Mouse (Mus musculus) liver, embryonic 14 days (tissue): ENCODE measurements around the gene Itpripl1. TPM values are rescaled to one million over a fixed set of nuclear protein-coding genes. Genes with fewer than 3 reads are reported as not detected.

Source experiments
- polyA plus RNA-seq: library from polyadenylated mRNA; depleted of rRNA; stranded (reverse); fragments of >200 nt; gene quantifications from 2 replicates; pipeline ENCODE4 v1.2.3, GENCODE M21; 2012; rRNA removed

Gene Itpripl1
- polyA plus RNA-seq, result 7.3 and 8.9 TPM in 2 replicates

DNA sequence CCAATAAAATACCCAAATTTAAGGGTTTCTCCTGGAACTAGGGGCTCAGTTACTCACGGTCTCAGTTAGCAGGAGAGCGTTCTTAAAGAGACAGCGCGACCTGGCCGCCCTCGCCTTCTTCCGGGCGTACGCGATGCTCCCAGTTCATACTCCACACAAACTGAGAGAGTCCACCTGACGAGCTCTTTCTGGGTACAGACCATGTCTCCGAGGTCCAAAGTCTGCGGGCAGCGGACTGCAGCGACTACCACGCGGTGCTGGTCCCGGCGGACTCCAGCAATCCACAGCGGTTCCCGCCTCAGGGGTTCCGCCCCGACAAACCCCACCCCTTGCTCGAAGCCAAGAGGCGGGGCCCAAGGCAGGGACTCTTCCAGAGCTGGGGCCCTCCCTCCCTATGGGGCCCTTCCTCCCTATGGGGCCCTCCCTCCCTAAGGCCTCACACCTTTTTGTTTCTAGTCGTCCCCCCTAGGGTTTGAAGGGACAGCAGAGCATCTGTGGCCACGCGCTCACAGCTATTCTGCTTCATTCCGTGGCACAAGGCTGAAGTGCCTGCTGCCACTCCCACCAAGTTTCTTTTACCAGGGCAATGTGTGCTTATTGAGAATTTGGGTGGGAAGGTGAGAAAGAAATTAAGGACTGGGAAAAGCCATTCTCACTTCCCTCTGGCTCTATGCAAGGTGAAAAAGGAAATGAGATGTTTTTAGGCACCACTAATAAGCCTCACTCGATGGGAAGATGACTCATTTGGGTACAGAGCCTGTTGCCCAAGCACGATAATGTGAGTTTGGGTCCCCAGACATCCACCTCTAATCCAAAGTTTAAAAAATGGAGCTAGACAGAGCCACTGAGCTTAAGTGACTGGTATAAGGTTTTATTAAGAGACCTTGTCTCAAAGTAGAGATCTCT is at the start of gene Itpripl1:
Gene Itpripl1, minus strand, starts transcription at position 285 of the 906 bp plus-strand sequence.

DNA sequence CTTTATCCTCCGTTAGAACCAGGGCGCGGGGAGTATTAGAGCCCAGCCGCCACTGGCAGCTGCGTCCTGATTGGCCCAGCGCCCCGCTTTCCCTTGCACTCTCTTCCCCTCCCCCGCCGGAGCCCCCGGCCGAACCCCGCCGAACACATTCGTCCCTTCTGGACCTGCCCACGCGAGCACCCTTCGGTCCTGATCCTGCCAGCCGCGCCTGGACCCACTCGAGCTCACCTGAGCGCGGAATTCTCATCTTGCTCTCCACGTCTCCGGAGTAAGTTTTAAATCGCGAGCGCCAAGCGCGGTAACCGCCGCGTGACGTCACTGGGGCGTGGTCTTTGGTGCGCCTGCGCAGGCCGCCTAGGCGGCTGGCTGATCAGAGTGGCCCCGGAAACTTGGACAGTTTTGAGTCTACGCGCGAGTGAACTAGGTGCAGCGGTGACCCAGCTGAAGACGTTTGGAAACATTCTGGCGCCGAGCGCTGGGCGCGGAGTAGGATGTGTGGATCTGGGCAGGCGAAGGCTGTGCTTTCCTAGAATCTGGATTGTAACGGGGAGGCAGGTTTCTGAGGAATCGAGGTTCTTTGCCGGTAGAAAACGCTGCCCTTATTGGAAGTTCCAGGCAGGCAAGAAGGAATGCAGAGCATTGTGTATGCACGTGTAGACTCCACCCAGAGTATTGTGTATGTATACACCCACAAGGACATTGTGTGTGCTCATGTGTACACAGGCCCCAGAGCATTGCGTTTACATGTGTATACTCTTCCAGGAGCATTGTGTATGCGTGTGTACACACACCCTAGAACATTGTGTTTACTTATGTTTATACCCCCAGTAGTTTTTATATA is 9.4 kb downstream of the Itpripl1 start, which contains the start of gene Ncaph:
Gene Ncaph, minus strand, starts transcription at position 334 of the 841 bp plus-strand sequence.

Other genes with a start within 250 kb of the Itpripl1 start
- gene Sppl2a, start 210.2 kb downstream of the Itpripl1 start, polyA plus RNA-seq, result 9.6 and 12.7 TPM in 2 replicates
- gene Ap4e1, start 134.7 kb downstream of the Itpripl1 start, polyA plus RNA-seq, result 2.6 and 3.4 TPM in 2 replicates
- 25.1 and 30.3 TPM in 2 replicates for gene Blvra, start 72.8 kb downstream of the Itpripl1 start, polyA plus RNA-seq
- 33.9 and 36.4 TPM in 2 replicates for gene Ncaph, start 9.5 kb downstream of the Itpripl1 start, polyA plus RNA-seq
- 0.65 and 0.66 TPM in 2 replicates for gene 1810024B03Rik, start 64.8 kb upstream of the Itpripl1 start, polyA plus RNA-seq
- gene Snrnp200, start 64.9 kb upstream of the Itpripl1 start, polyA plus RNA-seq, result 27.0 and 27.9 TPM in 2 replicates
- 25.7 and 27.0 TPM in 2 replicates for gene Ciao1, start 104.4 kb upstream of the Itpripl1 start, polyA plus RNA-seq
- 7.0 and 8.8 TPM in 2 replicates for gene Tmem127, start 104.5 kb upstream of the Itpripl1 start, polyA plus RNA-seq
- gene Stard7, start 126.8 kb upstream of the Itpripl1 start, polyA plus RNA-seq, result 30.8 and 35.5 TPM in 2 replicates
- 1.5 and 1.8 TPM in 2 replicates for gene Dusp2, start 192.7 kb upstream of the Itpripl1 start, polyA plus RNA-seq
- 0.01 TPM in 1 of 2 replicates, not detected in the other for gene Astl, start 195.2 kb upstream of the Itpripl1 start, polyA plus RNA-seq
- 12.0 and 13.5 TPM in 2 replicates for gene Adra2b, start 219.8 kb upstream of the Itpripl1 start, polyA plus RNA-seq